Mouse (Mus musculus): Measurements from ENCODE around the gene Ccnd3.

DNA sequence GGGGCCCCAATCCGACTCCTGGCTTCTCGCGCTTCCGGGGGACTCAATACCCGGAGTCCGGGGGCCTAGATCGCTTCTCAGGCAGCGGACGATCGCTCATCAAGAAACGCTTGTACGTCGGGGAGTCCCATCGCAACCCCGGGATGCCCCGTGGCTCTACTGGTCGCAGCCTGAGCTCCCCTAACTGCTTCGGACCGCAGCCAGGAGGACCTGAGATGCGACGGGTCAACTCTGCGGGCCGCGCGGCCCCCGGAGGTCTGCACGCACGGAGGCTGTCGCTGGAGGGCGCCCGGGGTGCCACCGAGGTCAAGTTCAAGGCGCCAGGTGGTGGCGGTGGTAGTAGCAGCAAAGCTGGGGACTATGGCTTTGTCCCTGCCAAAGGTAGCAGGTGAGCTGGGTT, 36.4 kb upstream of the Ccnd3 start:
- TF ChIP-seq CTCF (IDR thresholded peaks at IDR 0.05; ENCODE audit: control insufficient read depth, insufficient read depth, low read length): no peak
- TF ChIP-seq POLR2A (IDR thresholded peaks at IDR 0.05; ENCODE audit: borderline replicate concordance, control insufficient read depth, low read depth, low read length): no peak

Measured in bone marrow, adult 2 months (tissue).